Mouse (Mus musculus): ENCODE data around the gene Ndrg4.

The Ndrg4 gene

GRCm38 (mm10) chr8:95716546-95717335 is 40.0 kb downstream of the Ndrg4 start:
- peak; percentile 28 for DNase-seq (ENCODE audit: low read depth)

- no peak for DNase-seq (ENCODE audit: low read depth)
Measured at GRCm38 (mm10) chr8:95727625-95728024, 50.8 kb downstream of the Ndrg4 start.

GRCm38 (mm10) chr8:95738596-95738995 is 61.8 kb downstream of the Ndrg4 start:
- peak; percentile 11 for DNase-seq (ENCODE audit: low read depth)

- DNase-seq (ENCODE audit: low read depth), result no peak
Measured at GRCm38 (mm10) chr8:95741732-95742131, 65.0 kb downstream of the Ndrg4 start.

GRCm38 (mm10) chr8:95748028-95748427 is 71.2 kb downstream of the Ndrg4 start:
- DNase-seq (ENCODE audit: low read depth), result no peak

GRCm38 (mm10) chr8:95751924-95752323 is 75.1 kb downstream of the Ndrg4 start:
- no peak for DNase-seq (ENCODE audit: low read depth)

- no peak for DNase-seq (ENCODE audit: low read depth)
Measured at GRCm38 (mm10) chr8:95760323-95760722, 83.5 kb downstream of the Ndrg4 start.

- DNase-seq (ENCODE audit: low read depth), result no peak
Measured at GRCm38 (mm10) chr8:95764133-95764532, 87.4 kb downstream of the Ndrg4 start.
